ENCODE assay signal across 15 mouse cellular contexts in the genomic region with DNA sequence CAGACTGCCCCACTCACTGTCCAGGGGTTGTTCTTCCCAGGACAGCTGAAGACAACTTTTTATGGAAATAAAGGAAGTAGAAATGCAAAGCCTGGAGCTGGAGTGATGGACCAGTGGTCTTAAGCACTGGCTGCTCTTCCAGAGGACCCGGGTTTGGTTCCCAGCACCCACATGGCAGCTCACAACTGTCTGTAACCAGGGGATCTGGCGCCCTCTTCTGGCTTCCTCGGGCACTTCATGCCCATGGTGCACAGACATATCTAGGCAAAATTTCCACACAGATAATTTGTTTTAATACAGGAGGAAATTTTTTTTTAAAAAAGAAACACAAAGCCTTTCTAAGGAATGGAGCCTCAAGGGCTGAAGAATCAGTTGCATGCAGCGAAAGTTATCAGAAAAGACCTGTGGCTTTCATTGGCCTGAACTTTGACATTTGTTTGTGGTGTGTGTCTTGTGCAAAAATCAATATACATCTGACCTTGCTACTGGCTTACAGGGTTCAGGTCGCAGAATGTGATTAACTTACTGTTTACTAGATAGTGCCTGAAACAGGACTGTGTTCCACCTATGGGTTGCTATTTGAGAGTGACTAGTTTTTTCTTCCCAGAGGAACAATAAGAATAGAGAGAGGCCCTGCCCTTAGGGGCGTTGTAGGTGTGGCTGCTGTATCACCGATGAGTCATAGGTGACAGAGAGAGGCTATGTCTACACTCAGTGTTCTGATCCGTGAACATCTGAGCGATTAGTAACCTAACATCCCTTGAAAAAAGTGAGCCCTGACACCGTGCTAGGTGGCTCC.
DNase-seq lines count a peak whose midpoint lies in the region; ATAC-seq and TF ChIP-seq lines count a peak whose summit lies in the region.
"Had no signal": no experiment of that assay in that cellular context is flagged by ENCODE, and none has a peak within 500 bp of the region (broad histone marks: within the 10 kb centered on the region; RNA-seq: fewer than 3 reads in every experiment).

No protein-coding gene starts in this region.

- H3K36me3 ChIP-seq in kidney, postnatal 0 days (ENCODE audit: insufficient read depth, low read length) = no peaks in the 10 kb centered on the region
- no peaks in the 10 kb centered on the region for H3K36me3 ChIP-seq in kidney, embryonic 15.5 days
- no peaks in the 10 kb centered on the region for H3K36me3 ChIP-seq in E14TG2a.4 (ENCODE audit: insufficient read depth, low read length)
- no peaks in the 10 kb centered on the region for H3K36me3 ChIP-seq in intestine, embryonic 16.5 days (ENCODE audit: control insufficient read depth, insufficient read depth, low read length)
- no peaks in the 10 kb centered on the region for H3K36me3 ChIP-seq in small intestine, adult 2 months (ENCODE audit: control insufficient read depth, insufficient read depth, low read length)
- H3K36me3 ChIP-seq: neural tube, embryonic 12.5 days had no signal

- H3K9me3 ChIP-seq in kidney, postnatal 0 days (replicated peaks; ENCODE audit: low read length) = no peaks in the 10 kb centered on the region
- no peaks in the 10 kb centered on the region for H3K9me3 ChIP-seq in kidney, embryonic 15.5 days (replicated peaks)
- peaks cover 14% of the 10 kb centered on the region; the same call in 1 of the 2 replicates for H3K9me3 ChIP-seq in E14TG2a.4 (ENCODE audit: low read length)
- peaks cover 4% of the 10 kb centered on the region for H3K9me3 ChIP-seq in intestine, embryonic 16.5 days (ENCODE audit: control insufficient read depth, low read length)
- H3K9me3 ChIP-seq: neural tube, embryonic 12.5 days had no signal

- TF ChIP-seq POLR2A in small intestine, adult 2 months (IDR thresholded peaks at IDR 0.05; ENCODE audit: low read depth, low read length) = no peak

- ATAC-seq in kidney, postnatal 0 days (replicated peaks; ENCODE audit: low FRiP score, low read depth) = no peak; the same call in 1 of the 2 replicates
- ATAC-seq in kidney, embryonic 15.5 days (replicated peaks; ENCODE audit: low FRiP score) = no peak
- peak; percentile 92 for ATAC-seq in intestine, embryonic 16.5 days

- H3K4me3 ChIP-seq in kidney, postnatal 0 days (replicated peaks; ENCODE audit: low read depth, low read length) = no peak overlapping the region
- no peak overlapping the region for H3K4me3 ChIP-seq in kidney, embryonic 15.5 days (replicated peaks)
- no peak overlapping the region for H3K4me3 ChIP-seq in E14TG2a.4 (replicated peaks; ENCODE audit: low read length)
- H3K4me3 ChIP-seq in intestine, embryonic 16.5 days (ENCODE audit: low read length) = no peak overlapping the region
- no peak overlapping the region for H3K4me3 ChIP-seq in small intestine, adult 2 months (ENCODE audit: low read depth, low read length)
- H3K4me3 ChIP-seq: neural tube, embryonic 12.5 days had no signal

- no peaks in the 10 kb centered on the region for H3K4me1 ChIP-seq in kidney, postnatal 0 days (replicated peaks; ENCODE audit: insufficient read depth, low read length)
- H3K4me1 ChIP-seq in kidney, embryonic 15.5 days = no peaks in the 10 kb centered on the region
- H3K4me1 ChIP-seq in E14TG2a.4 (replicated peaks; ENCODE audit: low read depth, low read length) = no peaks in the 10 kb centered on the region
- H3K4me1 ChIP-seq in intestine, embryonic 16.5 days (ENCODE audit: control insufficient read depth, insufficient read depth, low read length) = no peaks in the 10 kb centered on the region
- H3K4me1 ChIP-seq in small intestine, adult 2 months (ENCODE audit: control insufficient read depth, insufficient read depth, insufficient read length, low read length) = peaks cover 4% of the 10 kb centered on the region; the same call in 1 of the 2 replicates
- H3K4me1 ChIP-seq: neural tube, embryonic 12.5 days had no signal

- no peak overlapping the region for H3K27ac ChIP-seq in kidney, postnatal 0 days
- no peak overlapping the region for H3K27ac ChIP-seq in kidney, embryonic 15.5 days
- H3K27ac ChIP-seq in intestine, embryonic 16.5 days (ENCODE audit: low read length) = peak overlapping the region; percentile 21; the same call in 1 of the 2 replicates
- peak overlapping the region; percentile 14; the same call in 1 of the 2 replicates for H3K27ac ChIP-seq in small intestine, adult 2 months (ENCODE audit: insufficient read depth, low read depth, low read length)
- H3K27ac ChIP-seq: neural tube, embryonic 12.5 days had no signal

- no peak overlapping the region for H3K4me2 ChIP-seq in kidney, postnatal 0 days (ENCODE audit: low read length)
- no peak overlapping the region for H3K4me2 ChIP-seq in kidney, embryonic 15.5 days
- no peak overlapping the region for H3K4me2 ChIP-seq in intestine, embryonic 16.5 days (ENCODE audit: low read depth, low read length)
- H3K4me2 ChIP-seq: midbrain, embryonic 11.5 days; neural tube, embryonic 12.5 days had no signal

- H3K9ac ChIP-seq in kidney, postnatal 0 days (ENCODE audit: low read depth, low read length) = no peak overlapping the region
- no peak overlapping the region for H3K9ac ChIP-seq in kidney, embryonic 15.5 days
- no peak overlapping the region for H3K9ac ChIP-seq in intestine, embryonic 16.5 days (ENCODE audit: low read depth, low read length)
- H3K9ac ChIP-seq: neural tube, embryonic 12.5 days had no signal

- 0 out of 2 replicates have a peak, but pooled peaks have one; percentile 13 for TF ChIP-seq CTCF in kidney, postnatal 0 days (IDR thresholded peaks at IDR 0.05; ENCODE audit: low read depth)
- peak; percentile 59 for TF ChIP-seq CTCF in E14TG2a.4 (conservative IDR thresholded peaks at IDR 0.05; ENCODE audit: low read length)
- peak; percentile 51; the same call in 1 of the 2 replicates for TF ChIP-seq CTCF in small intestine, adult 2 months (IDR thresholded peaks at IDR 0.05; ENCODE audit: extremely low read depth, insufficient read length, insufficient replicate concordance, low read depth, low read length)

- intact Hi-C loops in heart, postnatal 25 days (cut with DNase I) = no loop called here

- H3K27me3 ChIP-seq in kidney, postnatal 0 days (ENCODE audit: insufficient read depth, low read length) = no peaks in the 10 kb centered on the region
- H3K27me3 ChIP-seq in kidney, embryonic 15.5 days = no peaks in the 10 kb centered on the region; the same call in 1 of the 2 replicates
- H3K27me3 ChIP-seq in E14TG2a.4 (ENCODE audit: insufficient read depth, low read length) = no peaks in the 10 kb centered on the region
- no peaks in the 10 kb centered on the region for H3K27me3 ChIP-seq in intestine, embryonic 16.5 days (replicated peaks; ENCODE audit: control insufficient read depth, insufficient read depth, low read length)
- H3K27me3 ChIP-seq in small intestine, adult 2 months (ENCODE audit: control insufficient read depth, insufficient read depth, low read length) = no peaks in the 10 kb centered on the region
- H3K27me3 ChIP-seq: CH12.LX; neural tube, embryonic 12.5 days had no signal

- DNase-seq in kidney, postnatal 0 days (ENCODE audit: low spot score) = no peak
- DNase-seq in heart, postnatal 25 days (ENCODE audit: low spot score) = no peak
- DNase-seq in frontal cortex, postnatal 25 days (ENCODE audit: low spot score in 2 of 2) = no peak
- no peak for DNase-seq in thymus, adult 18-20 months
- DNase-seq: cerebellum, adult 9-10 months; heart, postnatal 10 days; lung, postnatal 10 days; thymus, postnatal 14 days had no signal

- 83% methylated on average over 10 of the region's 10 CpGs for WGBS in kidney, postnatal 0 days
- 86% methylated on average over 10 of the region's 10 CpGs for WGBS in kidney, embryonic 15.5 days
- 72% methylated on average over 10 of the region's 10 CpGs for WGBS in intestine, embryonic 16.5 days
- 48% methylated on average over 10 of the region's 10 CpGs for WGBS in small intestine, adult 2 months

Comparison
In these comparisons a context has a peak if more than half of its experiments do, and no peak if none do; other contexts are left out.
1. H3K27ac ChIP-seq: peak in intestine, embryonic 16.5 days (single experiment) and small intestine, adult 2 months (single experiment); none in kidney, postnatal 0 days (single experiment) and kidney, embryonic 15.5 days (single experiment).
2. Peak in every context shown above with its lines, with median percentiles within 50 percentile points of each other: CTCF ChIP-seq.